Mouse (Mus musculus): ENCODE measurements around the gene Wnt3a. TPM values are rescaled to one million over a fixed set of nuclear protein-coding genes. Genes with fewer than 3 reads are reported as not detected.

Gene Wnt3a
- total and polyA plus RNA-seq, 3 experiments, result not detected

- Histone ChIP-seq H3K27me3 (ENCODE audit: control insufficient read depth in 1 of 2, insufficient read depth in 2 of 2, low read length in 2 of 2) (peaks cover 6 to 13% of the 10 kb centered on the region in 2 experiments), H3K4me3 (ENCODE audit: control insufficient read depth in 1 of 2, insufficient read depth in 1 of 2, low read depth in 2 of 2, low read length in 2 of 2) (no peak overlapping the region), H3K9me3 (replicated peaks; ENCODE audit: insufficient read depth, low read length) (no peaks in the 10 kb centered on the region), H3K27ac (ENCODE audit: control insufficient read depth, low read depth, low read length) (no peak overlapping the region), H3K9ac (ENCODE audit: control insufficient read depth, low read depth, low read length, poor library complexity, severe bottlenecking) (no peak overlapping the region), H3K4me1 (ENCODE audit: control insufficient read depth in 1 of 2, insufficient read depth in 2 of 2, low read length in 2 of 2) (peaks cover 0 to 7% of the 10 kb centered on the region in 2 experiments; a peak in 1 of 4 replicates), H3K36me3 (ENCODE audit: control insufficient read depth in 1 of 2, insufficient read depth in 2 of 2, low read length in 2 of 2) (no peaks in the 10 kb centered on the region), H3K79me2 (ENCODE audit: control insufficient read depth, insufficient read depth, low read length, poor library complexity) (no peaks in the 10 kb centered on the region)
- DNase-seq (ENCODE audit: low read depth, low spot score), result no peak
- TF ChIP-seq USF2 (IDR thresholded peaks at IDR 0.05; ENCODE audit: borderline replicate concordance in 1 of 2, insufficient read depth in 1 of 2, low read depth in 1 of 2, low read length in 2 of 2) (no peak), MAZ (IDR thresholded peaks at IDR 0.05; ENCODE audit: low read depth, low read length) (no peak), TBP (IDR thresholded peaks at IDR 0.05; ENCODE audit: low read depth, low read length) (no peak), MAX (IDR thresholded peaks at IDR 0.05; ENCODE audit: low read length) (no peak), ZMIZ1 (IDR thresholded peaks at IDR 0.05; ENCODE audit: low read depth, low read length) (no peak), RCOR1 (IDR thresholded peaks at IDR 0.05; ENCODE audit: low read depth, low read length) (no peak), TCF12 (IDR thresholded peaks at IDR 0.05; ENCODE audit: low read depth, low read length) (no peak), GATA1 (IDR thresholded peaks at IDR 0.05; ENCODE audit: low read depth, low read length) (no peak), TAL1 (IDR thresholded peaks at IDR 0.05; ENCODE audit: low read length) (no peak), RAD21 (IDR thresholded peaks at IDR 0.05; ENCODE audit: low read depth, low read length) (no peak), ZC3H11A (IDR thresholded peaks at IDR 0.05; ENCODE audit: low read depth, low read length) (no peak), POLR2A (IDR thresholded peaks at IDR 0.05; ENCODE audit: control insufficient read depth in 1 of 2, insufficient read depth in 1 of 2, low read depth in 1 of 2, low read length in 2 of 2, poor library complexity in 1 of 2) (no peak), USF1 (IDR thresholded peaks at IDR 0.05; ENCODE audit: low read depth, low read length) (no peak), SIN3A (IDR thresholded peaks at IDR 0.05; ENCODE audit: low read length) (no peak), POLR2AphosphoS5 (IDR thresholded peaks at IDR 0.05; ENCODE audit: borderline replicate concordance, low read depth, low read length) (no peak), EP300 (IDR thresholded peaks at IDR 0.05; ENCODE audit: low read depth in 1 of 2, low read length in 2 of 2) (no peak), KAT2A (conservative IDR thresholded peaks at IDR 0.05; ENCODE audit: low read depth, low read length) (no peak), POLR2AphosphoS2 (IDR thresholded peaks at IDR 0.05; ENCODE audit: low read length) (no peak), NRF1 (IDR thresholded peaks at IDR 0.05; ENCODE audit: insufficient read depth, low read depth, low read length, poor library complexity, severe bottlenecking) (no peak), CHD1 (IDR thresholded peaks at IDR 0.05; ENCODE audit: low read depth, low read length) (no peak)
These were observed 15.3 kb upstream of the Wnt3a start for GRCm38 (mm10) chr11:59305821-59306215.

All from MEL (cell line).